Mouse (Mus musculus): ENCODE measurements around the gene Olfr1164.

The Olfr1164 gene

GRCm38 (mm10) chr2:88093866-88094265, at the start of gene Olfr1164:
Gene Olfr1164, minus strand, starts transcription at chr2:88093966.
- no peak for DNase-seq (ENCODE audit: low spot score)

- DNase-seq (ENCODE audit: low spot score) = no peak
Observed at GRCm38 (mm10) chr2:88128172-88128571, 34.4 kb upstream of the Olfr1164 start, which contains the start of gene Olfr1166. Gene Olfr1166, minus strand, starts transcription at chr2:88128272.

GRCm38 (mm10) chr2:88071730-88072129, 22.0 kb downstream of the Olfr1164 start, which contains the start of gene Olfr1163:
Gene Olfr1163, minus strand, starts transcription at chr2:88071830.
- DNase-seq (ENCODE audit: low spot score) = no peak

- DNase-seq (ENCODE audit: low spot score) = no peak
Observed at GRCm38 (mm10) chr2:88063587-88063986, 30.2 kb downstream of the Olfr1164 start.

GRCm38 (mm10) chr2:88051029-88051428, 42.7 kb downstream of the Olfr1164 start, which contains the start of gene Olfr1162:
Gene Olfr1162, minus strand, starts transcription at chr2:88051129.
- no peak for DNase-seq (ENCODE audit: low spot score)

Measured in layer of hippocampus, adult 9-10 months (tissue).